Mouse (Mus musculus): ENCODE data around the gene AC109138.7. TPM values are rescaled to one million over a fixed set of nuclear protein-coding genes. Genes with fewer than 3 reads are reported as not detected.
"Not testable (repeated sequence)": the region's sequence is repeated elsewhere in the genome, so short reads cannot be mapped to it uniquely, and the experiment has no call there.

AC109138.7 gene
- polyA plus RNA-seq, 1 experiment from 2014 or later = not detected

DNA sequence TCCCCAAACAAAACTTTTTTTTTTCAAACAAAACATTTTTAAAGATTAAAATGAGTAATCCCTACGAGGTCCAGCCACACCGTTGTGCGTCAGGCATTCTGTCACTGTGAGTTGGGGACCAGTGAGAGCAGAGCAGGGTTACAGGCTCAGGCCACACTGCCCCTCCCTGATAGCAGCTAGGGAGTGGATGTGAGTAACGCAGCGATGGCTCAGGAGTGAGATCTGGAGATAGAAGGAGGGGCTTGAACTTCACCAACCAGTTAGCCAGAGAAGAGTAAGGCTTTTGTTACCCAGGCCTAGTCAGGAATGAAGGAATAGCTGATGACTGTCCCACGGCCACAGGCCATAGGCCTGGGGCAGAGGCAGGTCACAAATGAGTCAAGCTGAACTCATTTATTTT lies 30.6 kb downstream of the AC109138.7 start:
- Histone ChIP-seq H3K4me2 (ENCODE audit: low read length) (no peak overlapping the region), H3K36me3 (ENCODE audit: control insufficient read depth, insufficient read depth, low read length) (no peaks in the 10 kb centered on the region), H3K27ac (replicated peaks; ENCODE audit: low read depth, low read length) (no peak overlapping the region), H3K9ac (replicated peaks; ENCODE audit: low read length) (no peak overlapping the region), H3K9me3 (ENCODE audit: control insufficient read depth, low read length) (no peaks in the 10 kb centered on the region), H3K4me1 (ENCODE audit: control insufficient read depth, insufficient read depth, low read length) (no peaks in the 10 kb centered on the region), H3K4me3 (replicated peaks; ENCODE audit: low read depth, low read length) (no peak overlapping the region), H3K27me3 (ENCODE audit: control insufficient read depth, insufficient read depth, low read length) (no peaks in the 10 kb centered on the region)
- ATAC-seq (ENCODE audit: low FRiP score, low TSS enrichment) (no peak), DNase-seq (no peak)
- WGBS = 76% methylated on average over 6 of the region's 6 CpGs

DNA sequence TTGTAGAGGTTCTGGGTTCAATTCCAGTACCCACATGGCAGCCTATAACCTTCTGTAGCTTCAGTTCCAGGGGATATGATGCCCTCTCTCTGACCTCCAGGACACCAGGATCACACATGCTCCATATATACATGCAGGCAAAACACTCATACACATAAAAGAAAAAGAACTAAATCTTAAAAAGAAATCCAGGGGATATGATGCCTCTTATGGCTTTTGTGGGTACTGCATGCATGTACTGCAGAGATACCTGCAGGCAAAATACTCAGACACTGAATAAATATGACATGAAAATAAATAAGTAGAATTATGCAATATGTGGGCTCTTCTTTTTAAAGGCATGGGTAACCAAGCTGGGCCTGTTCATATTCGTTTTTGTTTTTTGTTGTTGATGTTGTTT lies 32.9 kb downstream of the AC109138.7 start:
- no peak for DNase-seq
- Histone ChIP-seq H3K36me3 (ENCODE audit: control insufficient read depth, insufficient read depth, low read length) (no peaks in the 10 kb centered on the region), H3K9me3 (ENCODE audit: control insufficient read depth, low read length) (no peaks in the 10 kb centered on the region), H3K4me3 (replicated peaks; ENCODE audit: low read depth, low read length) (no peak overlapping the region), H3K9ac (replicated peaks; ENCODE audit: low read length) (no peak overlapping the region), H3K4me1 (ENCODE audit: control insufficient read depth, insufficient read depth, low read length) (no peaks in the 10 kb centered on the region), H3K27me3 (ENCODE audit: control insufficient read depth, insufficient read depth, low read length) (no peaks in the 10 kb centered on the region), H3K27ac (replicated peaks; ENCODE audit: low read depth, low read length) (no peak overlapping the region), H3K4me2 (ENCODE audit: low read length) (no peak overlapping the region)
- WGBS = 53% methylated on average over 1 of the region's 1 CpGs
- ATAC-seq (ENCODE audit: low FRiP score, low TSS enrichment) = no peak

GRCm38 (mm10) chr19:4248683-4249082 lies 34.5 kb downstream of the AC109138.7 start:
- H3K4me3 ChIP-seq (replicated peaks; ENCODE audit: low read depth, low read length); H3K36me3 ChIP-seq (ENCODE audit: control insufficient read depth, insufficient read depth, low read length); H3K4me1 ChIP-seq (ENCODE audit: control insufficient read depth, insufficient read depth, low read length); DNase-seq; H3K9me3 ChIP-seq (ENCODE audit: control insufficient read depth, low read length); H3K27me3 ChIP-seq (ENCODE audit: control insufficient read depth, insufficient read depth, low read length); H3K9ac ChIP-seq (replicated peaks; ENCODE audit: low read length); H3K4me2 ChIP-seq (ENCODE audit: low read length); ATAC-seq (ENCODE audit: low FRiP score, low TSS enrichment); H3K27ac ChIP-seq (replicated peaks; ENCODE audit: low read depth, low read length): not testable (repeated sequence)
- 87% methylated on average over 1 of the region's 1 CpGs for WGBS

GRCm38 (mm10) chr19:4254230-4254629 lies 40.1 kb downstream of the AC109138.7 start:
- 90% methylated on average over 7 of the region's 7 CpGs for WGBS
- DNase-seq (no peak), ATAC-seq (ENCODE audit: low FRiP score, low TSS enrichment) (no peak)
- H3K9ac ChIP-seq (replicated peaks; ENCODE audit: low read length) = no peak overlapping the region
- no peaks in the 10 kb centered on the region for H3K36me3 ChIP-seq (ENCODE audit: control insufficient read depth, insufficient read depth, low read length)
- H3K4me3 ChIP-seq (replicated peaks; ENCODE audit: low read depth, low read length) = no peak overlapping the region
- no peak overlapping the region for H3K27ac ChIP-seq (replicated peaks; ENCODE audit: low read depth, low read length)
- H3K9me3 ChIP-seq (ENCODE audit: control insufficient read depth, low read length) = no peaks in the 10 kb centered on the region
- H3K4me1 ChIP-seq (ENCODE audit: control insufficient read depth, insufficient read depth, low read length) = no peaks in the 10 kb centered on the region
- H3K4me2 ChIP-seq (ENCODE audit: low read length) = no peak overlapping the region
- H3K27me3 ChIP-seq (ENCODE audit: control insufficient read depth, insufficient read depth, low read length) = no peaks in the 10 kb centered on the region

- H3K36me3 ChIP-seq (ENCODE audit: control insufficient read depth, insufficient read depth, low read length) = no peaks in the 10 kb centered on the region
- no peak overlapping the region for H3K4me3 ChIP-seq (replicated peaks; ENCODE audit: low read depth, low read length)
- H3K9me3 ChIP-seq (ENCODE audit: control insufficient read depth, low read length) = no peaks in the 10 kb centered on the region
- no peak overlapping the region for H3K4me2 ChIP-seq (ENCODE audit: low read length)
- no peak for DNase-seq
- ATAC-seq (ENCODE audit: low FRiP score, low TSS enrichment) = no peak
- no peak overlapping the region for H3K9ac ChIP-seq (replicated peaks; ENCODE audit: low read length)
- no peaks in the 10 kb centered on the region for H3K4me1 ChIP-seq (ENCODE audit: control insufficient read depth, insufficient read depth, low read length)
- no peaks in the 10 kb centered on the region for H3K27me3 ChIP-seq (ENCODE audit: control insufficient read depth, insufficient read depth, low read length)
- 71% methylated on average over 11 of the region's 11 CpGs for WGBS
- H3K27ac ChIP-seq (replicated peaks; ENCODE audit: low read depth, low read length) = no peak overlapping the region
These were observed 41.5 kb downstream of the AC109138.7 start for GRCm38 (mm10) chr19:4255583-4256162.

- Histone ChIP-seq H3K27me3 (ENCODE audit: control insufficient read depth, insufficient read depth, low read length) (no peaks in the 10 kb centered on the region), H3K9ac (replicated peaks; ENCODE audit: low read length) (peak overlapping the region; percentile 49), H3K36me3 (ENCODE audit: control insufficient read depth, insufficient read depth, low read length) (no peaks in the 10 kb centered on the region), H3K27ac (replicated peaks; ENCODE audit: low read depth, low read length) (0 out of 2 replicates have a peak overlapping the region, but pooled peaks have one; percentile 14), H3K4me3 (replicated peaks; ENCODE audit: low read depth, low read length) (peak overlapping the region; percentile 59), H3K4me2 (ENCODE audit: low read length) (peak overlapping the region; percentile 86), H3K9me3 (ENCODE audit: control insufficient read depth, low read length) (no peaks in the 10 kb centered on the region), H3K4me1 (ENCODE audit: control insufficient read depth, insufficient read depth, low read length) (no peaks in the 10 kb centered on the region)
- DNase-seq (peak; percentile 99), ATAC-seq (ENCODE audit: low FRiP score, low TSS enrichment) (peak; percentile 92)
- under 1% methylated on average over 41 of the region's 41 CpGs for WGBS
These were observed 43.2 kb downstream of the AC109138.7 start for GRCm38 (mm10) chr19:4257216-4257896.

DNA sequence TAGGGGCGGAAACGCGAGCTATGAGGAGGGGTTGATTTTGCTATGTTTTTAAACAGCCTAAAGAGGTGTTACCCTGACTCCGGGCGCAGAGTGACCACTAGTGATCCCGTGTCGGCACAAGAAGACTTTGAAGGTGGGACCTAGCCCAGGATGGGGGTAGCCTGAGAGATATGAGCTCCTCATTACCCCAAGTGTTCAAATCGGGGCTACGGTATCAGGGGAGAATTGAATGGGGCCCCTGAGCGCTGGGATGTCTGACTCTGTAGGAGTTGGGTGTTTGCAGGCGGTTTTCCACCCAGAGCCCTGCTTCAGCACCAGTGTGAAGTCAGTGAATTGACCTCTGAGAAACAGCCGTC lies 43.7 kb downstream of the AC109138.7 start:
- Histone ChIP-seq H3K9ac (replicated peaks; ENCODE audit: low read length) (peak overlapping the region; percentile 45), H3K4me3 (replicated peaks; ENCODE audit: low read depth, low read length) (peak overlapping the region; percentile 59), H3K27ac (replicated peaks; ENCODE audit: low read depth, low read length) (no peak overlapping the region), H3K27me3 (ENCODE audit: control insufficient read depth, insufficient read depth, low read length) (no peaks in the 10 kb centered on the region), H3K4me2 (ENCODE audit: low read length) (peak overlapping the region; percentile 86), H3K36me3 (ENCODE audit: control insufficient read depth, insufficient read depth, low read length) (no peaks in the 10 kb centered on the region), H3K4me1 (ENCODE audit: control insufficient read depth, insufficient read depth, low read length) (no peaks in the 10 kb centered on the region), H3K9me3 (ENCODE audit: control insufficient read depth, low read length) (no peaks in the 10 kb centered on the region)
- WGBS = 16% methylated on average over 12 of the region's 12 CpGs
- DNase-seq (no peak), ATAC-seq (ENCODE audit: low FRiP score, low TSS enrichment) (peak; percentile 50)

DNA sequence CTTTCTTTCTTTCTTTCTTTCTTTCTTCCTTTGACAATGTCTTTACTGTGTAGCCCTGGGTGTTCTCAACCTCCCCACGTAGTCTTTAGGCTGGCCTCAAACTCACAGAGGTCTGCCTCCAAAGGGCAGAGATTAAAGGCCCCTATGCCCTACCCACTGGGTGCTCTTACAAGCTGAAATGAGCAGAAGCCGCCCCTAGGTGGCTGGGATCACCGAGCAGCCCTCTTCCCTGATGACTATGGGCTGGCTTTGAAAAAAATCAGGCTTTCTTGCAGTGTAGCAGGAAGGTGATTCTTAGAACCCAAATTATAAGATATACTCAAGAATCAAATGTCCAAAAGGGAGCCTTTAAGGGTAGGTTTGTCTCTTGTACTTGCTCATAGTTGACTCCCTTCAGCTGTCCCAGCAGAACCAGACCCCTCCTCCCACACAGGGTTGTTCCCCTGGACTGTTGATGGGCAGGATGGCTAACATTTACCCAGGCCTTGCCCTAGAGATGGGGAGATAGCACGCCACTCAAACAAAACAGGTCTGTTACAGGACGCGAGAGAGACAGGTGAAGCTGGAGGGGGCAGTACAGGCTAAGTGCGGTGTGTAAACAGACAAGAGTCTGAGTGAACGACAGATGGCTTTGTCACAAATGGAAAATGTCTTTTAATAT lies 47.0 kb downstream of the AC109138.7 start:
- DNase-seq (peak; percentile 24), ATAC-seq (ENCODE audit: low FRiP score, low TSS enrichment) (no peak)
- Histone ChIP-seq H3K27me3 (ENCODE audit: control insufficient read depth, insufficient read depth, low read length) (no peaks in the 10 kb centered on the region), H3K4me3 (replicated peaks; ENCODE audit: low read depth, low read length) (no peak overlapping the region), H3K36me3 (ENCODE audit: control insufficient read depth, insufficient read depth, low read length) (no peaks in the 10 kb centered on the region), H3K27ac (replicated peaks; ENCODE audit: low read depth, low read length) (no peak overlapping the region), H3K9ac (replicated peaks; ENCODE audit: low read length) (no peak overlapping the region), H3K4me2 (ENCODE audit: low read length) (no peak overlapping the region), H3K9me3 (ENCODE audit: control insufficient read depth, low read length) (no peaks in the 10 kb centered on the region), H3K4me1 (ENCODE audit: control insufficient read depth, insufficient read depth, low read length) (no peaks in the 10 kb centered on the region)
- WGBS = 56% methylated on average over 8 of the region's 8 CpGs

GRCm38 (mm10) chr19:4262756-4263155 lies 48.6 kb downstream of the AC109138.7 start:
- no peaks in the 10 kb centered on the region for H3K4me1 ChIP-seq (ENCODE audit: control insufficient read depth, insufficient read depth, low read length)
- H3K4me3 ChIP-seq (replicated peaks; ENCODE audit: low read depth, low read length) = no peak overlapping the region
- DNase-seq (no peak), ATAC-seq (ENCODE audit: low FRiP score, low TSS enrichment) (no peak)
- WGBS = 81% methylated on average over 6 of the region's 6 CpGs
- H3K27ac ChIP-seq (replicated peaks; ENCODE audit: low read depth, low read length) = no peak overlapping the region
- H3K4me2 ChIP-seq (ENCODE audit: low read length) = no peak overlapping the region
- no peaks in the 10 kb centered on the region for H3K36me3 ChIP-seq (ENCODE audit: control insufficient read depth, insufficient read depth, low read length)
- H3K9me3 ChIP-seq (ENCODE audit: control insufficient read depth, low read length) = no peaks in the 10 kb centered on the region
- no peak overlapping the region for H3K9ac ChIP-seq (replicated peaks; ENCODE audit: low read length)
- H3K27me3 ChIP-seq (ENCODE audit: control insufficient read depth, insufficient read depth, low read length) = peaks cover under 1% of the 10 kb centered on the region; the same call in 1 of the 2 replicates

Data from midbrain, embryonic 14.5 days (tissue).